Mouse (Mus musculus) adrenal gland, adult 8-10 months (tissue): Measurements from ENCODE around the gene Ccdc38. TPM values are rescaled to one million over a fixed set of nuclear protein-coding genes. Genes with fewer than 3 reads are reported as not detected.
"Not testable (repeated sequence)": the region's sequence is repeated elsewhere in the genome, so short reads cannot be mapped to it uniquely, and the experiment has no call there.

Experiments used
- DNase-seq: peaks from one replicate; pipeline ENCODE4 v3.0.0; 2022
- total RNA-seq, 4 experiments: library from RNA; stranded (reverse); gene quantifications; 2 replicates each; pipeline ENCODE4 v1.2.4; 2022

Ccdc38 gene
- total RNA-seq, 4 experiments from 2014 or later, result 0.10 TPM; not detected in 3

GRCm38 (mm10) chr10:93549821-93550220 is 9.4 kb downstream of the Ccdc38 start:
- no peak for DNase-seq

GRCm38 (mm10) chr10:93552596-93552995 is 12.2 kb downstream of the Ccdc38 start:
- no peak for DNase-seq

- not testable (repeated sequence) for DNase-seq
These were observed 17.5 kb downstream of the Ccdc38 start for GRCm38 (mm10) chr10:93557971-93558370.

GRCm38 (mm10) chr10:93559786-93560185 is 19.4 kb downstream of the Ccdc38 start:
- peak; percentile 76 for DNase-seq

- no peak for DNase-seq
These were observed 24.2 kb downstream of the Ccdc38 start for GRCm38 (mm10) chr10:93564518-93565090.

GRCm38 (mm10) chr10:93567066-93567465 is 26.6 kb downstream of the Ccdc38 start:
- no peak for DNase-seq

GRCm38 (mm10) chr10:93567841-93568566 is 27.6 kb downstream of the Ccdc38 start:
- DNase-seq, result no peak

GRCm38 (mm10) chr10:93568671-93569070 is 28.2 kb downstream of the Ccdc38 start:
- DNase-seq, result no peak

GRCm38 (mm10) chr10:93572209-93572608 is 31.8 kb downstream of the Ccdc38 start:
- no peak for DNase-seq

- no peak for DNase-seq
These were observed 34.5 kb downstream of the Ccdc38 start for GRCm38 (mm10) chr10:93574966-93575365.

GRCm38 (mm10) chr10:93575960-93576359 is 35.5 kb downstream of the Ccdc38 start:
- DNase-seq, result no peak

GRCm38 (mm10) chr10:93577271-93577886 is 36.9 kb downstream of the Ccdc38 start:
- peak; percentile 48 for DNase-seq

- DNase-seq, result no peak
These were observed 48.4 kb downstream of the Ccdc38 start for GRCm38 (mm10) chr10:93588796-93589195.

GRCm38 (mm10) chr10:93589281-93589848 is 48.9 kb downstream of the Ccdc38 start, which contains the start of gene Snrpf:
Gene Snrpf, minus strand, starts transcription at chr10:93589706.
- peak; percentile 89 for DNase-seq

GRCm38 (mm10) chr10:93592456-93592855 is 52.0 kb downstream of the Ccdc38 start:
- DNase-seq, result no peak

GRCm38 (mm10) chr10:93594022-93594482 is 53.6 kb downstream of the Ccdc38 start:
- peak; percentile 77 for DNase-seq

- DNase-seq, result peak; percentile 55
These were observed 55.4 kb downstream of the Ccdc38 start for GRCm38 (mm10) chr10:93595831-93596230.

- no peak for DNase-seq
These were observed 56.2 kb downstream of the Ccdc38 start for GRCm38 (mm10) chr10:93596641-93597040.

GRCm38 (mm10) chr10:93602309-93602708 is 61.9 kb downstream of the Ccdc38 start:
- no peak for DNase-seq

- DNase-seq, result no peak
These were observed 62.8 kb downstream of the Ccdc38 start for GRCm38 (mm10) chr10:93603256-93603655.

- DNase-seq, result no peak
These were observed 65.9 kb downstream of the Ccdc38 start for GRCm38 (mm10) chr10:93606326-93606725.

GRCm38 (mm10) chr10:93608051-93608450 is 67.6 kb downstream of the Ccdc38 start:
- no peak for DNase-seq

GRCm38 (mm10) chr10:93609236-93609635 is 68.8 kb downstream of the Ccdc38 start:
- no peak for DNase-seq
